Mouse (Mus musculus) hindbrain, embryonic 14.5 days (tissue): ENCODE measurements around the gene Palm2. TPM values are rescaled to one million over a fixed set of nuclear protein-coding genes. Genes with fewer than 3 reads are reported as not detected.

Experiments
- ATAC-seq: fragments of 200-750 bp; cut with Nextera tagmentation; 2 replicates; pipeline ENCODE4 v1.8.0; 2017; ENCODE audit warnings: moderate number of reproducible peaks, mild to moderate bottlenecking, moderate TSS enrichment, moderate library complexity; ENCODE audit not compliant: low FRiP score
- DNase-seq: peaks from one replicate; pipeline ENCODE4 v3.0.0-alpha.2; 2015; ENCODE audit warnings: low spot score
- H3K27ac ChIP-seq: fragments of 300-500 bp; sonication (generic); 2 replicates; pipeline ENCODE4 v1.5.1; 2014; ENCODE audit warnings: mild to moderate bottlenecking, moderate library complexity
- H3K27me3 ChIP-seq: fragments of 300-500 bp; sonication (generic); 2 replicates; pipeline ENCODE4 v1.6.1; 2014; ENCODE audit warnings: mild to moderate bottlenecking, low read length, mixed read lengths; ENCODE audit not compliant: control insufficient read depth, insufficient read depth
- H3K36me3 ChIP-seq: fragments of 300-500 bp; sonication (generic); replicated peaks from 2 replicates; pipeline ENCODE4 v1.6.1; 2014; ENCODE audit not compliant: control insufficient read depth, insufficient read depth
- H3K4me1 ChIP-seq: fragments of 300-500 bp; sonication (generic); replicated peaks from 2 replicates; pipeline ENCODE4 v1.6.1; 2014; ENCODE audit warnings: antibody characterized with exemption, low read length, mixed read lengths; ENCODE audit not compliant: control insufficient read depth, insufficient read depth
- H3K4me2 ChIP-seq: fragments of 300-500 bp; sonication (generic); replicated peaks from 2 replicates; pipeline ENCODE4 v1.6.1; 2014; ENCODE audit warnings: mild to moderate bottlenecking, moderate library complexity
- H3K4me3 ChIP-seq: fragments of 300-500 bp; sonication (generic); replicated peaks from 2 replicates; pipeline ENCODE4 v1.5.1; 2014; ENCODE audit warnings: mild to moderate bottlenecking, low read length
- H3K9ac ChIP-seq: fragments of 300-500 bp; sonication (generic); 2 replicates; pipeline ENCODE4 v1.6.1; 2014
- H3K9me3 ChIP-seq: fragments of 300-500 bp; sonication (generic); 2 replicates; pipeline ENCODE4 v1.6.1; 2016; ENCODE audit warnings: low read length; ENCODE audit not compliant: control insufficient read depth
- WGBS: fragments of 180-500 bp; shearing (Covaris S2); extraction: QIAGEN DNeasy Blood & Tissue Kit; methylation state at CpG from one replicate; pipeline ENCODE4 v1.1.7; 2014; 5-methylcytosine and 5-hydroxymethylcytosine counted together
- polyA plus RNA-seq: library from polyadenylated mRNA; unstranded; fragments of >200 nt; fragmentation: Nextera tagmentation; extraction: Ambion mirVana; gene quantifications from 2 replicates; pipeline ENCODE4 v1.2.1, GENCODE M21; 2014

Palm2 gene
- polyA plus RNA-seq, 1 experiment from 2014 or later: 14.3 TPM

DNA sequence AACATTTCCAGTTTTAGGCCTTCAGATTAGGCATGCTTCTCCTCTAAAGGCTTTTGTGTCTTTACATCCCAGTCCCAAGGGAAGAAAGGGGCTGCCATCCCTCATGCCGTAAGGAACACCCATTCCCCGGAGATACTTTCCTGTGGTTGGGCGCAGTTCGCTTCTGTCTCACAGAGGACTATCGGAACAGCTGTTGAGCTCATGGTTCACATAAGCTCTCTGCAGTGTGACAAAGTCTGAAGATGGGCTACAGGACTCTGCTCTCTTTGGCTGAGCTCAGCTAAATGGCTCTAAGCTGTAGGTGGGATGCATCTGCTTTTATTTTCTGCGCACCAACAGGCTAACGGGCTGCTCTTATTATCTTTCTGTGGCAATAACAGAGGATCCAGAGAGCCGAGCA lies 217.5 kb downstream of the Palm2 start:
- Histone ChIP-seq H3K9me3 (0 out of 2 replicates have a peak, but pooled peaks cover 5% of the 10 kb centered on the region), H3K4me3 (no peak overlapping the region), H3K4me2 (no peak overlapping the region), H3K4me1 (no peaks in the 10 kb centered on the region), H3K27ac (no peak overlapping the region), H3K36me3 (no peaks in the 10 kb centered on the region), H3K27me3 (no peaks in the 10 kb centered on the region), H3K9ac (no peak overlapping the region)
- 85% methylated on average over 8 of the region's 8 CpGs for WGBS
- DNase-seq (no peak), ATAC-seq (no peak)

DNA sequence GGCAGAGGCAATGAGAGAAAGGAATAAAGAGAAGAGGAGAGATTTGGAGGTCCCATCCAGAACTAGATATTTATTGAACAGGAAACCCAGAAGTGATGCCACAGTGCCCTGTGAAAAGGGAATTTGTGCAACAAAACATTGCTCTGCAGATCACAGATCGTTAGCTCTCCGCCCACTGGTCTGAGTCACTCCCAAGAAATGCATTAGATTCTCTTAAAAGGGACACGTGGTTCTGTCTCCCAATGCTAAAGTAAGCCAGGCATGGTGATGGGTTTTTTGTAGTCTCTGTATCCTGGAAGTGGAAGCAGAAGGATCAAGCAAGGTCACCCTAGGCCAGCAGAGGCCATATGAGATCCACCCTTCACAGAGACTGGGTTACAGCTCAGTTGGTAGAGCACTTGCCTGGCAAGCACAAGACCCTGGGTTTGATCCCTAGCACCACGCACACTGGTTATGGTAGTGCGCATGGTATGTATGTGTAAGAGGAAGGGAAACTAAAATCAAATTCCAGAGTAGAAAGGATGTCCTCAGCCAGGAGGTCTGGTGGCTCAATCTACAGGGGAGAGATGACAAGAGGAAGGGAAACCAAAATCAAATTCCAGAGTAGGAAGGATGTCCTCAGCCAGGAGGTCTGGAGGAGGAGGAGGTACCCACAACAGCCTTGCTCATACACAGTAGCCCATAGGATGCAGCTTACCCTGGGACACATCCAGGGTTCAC lies 218.3 kb downstream of the Palm2 start:
- no peak overlapping the region for H3K4me3 ChIP-seq
- 84% methylated on average over 5 of the region's 5 CpGs for WGBS
- no peaks in the 10 kb centered on the region for H3K4me1 ChIP-seq
- H3K9ac ChIP-seq: no peak overlapping the region
- ATAC-seq (no peak), DNase-seq (no peak)
- no peaks in the 10 kb centered on the region for H3K36me3 ChIP-seq
- H3K27ac ChIP-seq: no peak overlapping the region
- H3K4me2 ChIP-seq: no peak overlapping the region
- H3K27me3 ChIP-seq: no peaks in the 10 kb centered on the region
- H3K9me3 ChIP-seq: 0 out of 2 replicates have a peak, but pooled peaks cover 5% of the 10 kb centered on the region

DNA sequence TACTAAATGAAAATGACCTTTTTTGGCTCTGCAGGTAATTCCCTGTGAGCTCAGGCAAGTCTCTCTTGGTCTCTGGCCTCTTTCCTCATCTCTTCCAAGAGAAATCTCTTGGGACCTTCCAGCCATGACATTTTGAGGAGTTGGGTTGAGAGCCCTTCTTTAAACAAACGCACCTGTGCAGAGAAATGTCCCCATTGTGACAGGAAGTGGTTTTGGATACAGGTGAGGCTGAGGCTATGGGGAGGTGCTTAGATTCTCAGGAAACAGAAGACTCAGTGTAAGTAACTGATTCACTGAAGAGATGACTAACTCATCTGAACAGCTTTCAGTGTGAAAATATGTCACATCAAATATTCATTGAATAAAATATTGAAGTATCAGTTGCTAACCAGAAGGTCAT lies 221.9 kb downstream of the Palm2 start:
- no peaks in the 10 kb centered on the region for H3K27me3 ChIP-seq
- no peak overlapping the region for H3K4me3 ChIP-seq
- no peaks in the 10 kb centered on the region for H3K36me3 ChIP-seq
- 79% methylated on average over 1 of the region's 1 CpGs for WGBS
- no peak for DNase-seq
- H3K4me2 ChIP-seq: no peak overlapping the region
- no peak overlapping the region for H3K9ac ChIP-seq
- 0 out of 2 replicates have a peak, but pooled peaks cover 5% of the 10 kb centered on the region for H3K9me3 ChIP-seq
- no peak for ATAC-seq
- peaks cover 12% of the 10 kb centered on the region for H3K4me1 ChIP-seq
- no peak overlapping the region for H3K27ac ChIP-seq

DNA sequence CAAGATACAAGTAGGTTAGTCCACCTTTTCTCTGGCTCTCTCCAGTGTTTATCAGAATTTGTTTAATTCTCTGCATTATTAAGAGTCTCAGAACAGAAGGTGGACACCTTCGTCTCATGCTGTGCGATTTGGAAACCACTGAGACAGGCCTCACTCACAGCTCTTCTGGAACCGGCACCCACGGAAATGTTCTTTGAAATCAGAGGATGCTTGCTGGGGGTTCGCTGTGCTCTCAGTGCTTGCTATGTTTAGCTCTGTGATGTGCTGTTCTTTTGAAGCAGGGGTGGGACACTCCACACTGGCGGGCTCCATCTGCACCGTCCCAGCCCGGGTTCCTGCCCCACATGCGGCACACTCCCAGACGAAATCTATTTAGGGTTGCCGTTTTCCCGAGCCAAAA lies 222.3 kb downstream of the Palm2 start:
- H3K27ac ChIP-seq: no peak overlapping the region
- no peaks in the 10 kb centered on the region for H3K27me3 ChIP-seq
- no peak overlapping the region for H3K4me3 ChIP-seq
- DNase-seq: no peak
- H3K4me2 ChIP-seq: no peak overlapping the region
- ATAC-seq: no peak
- H3K9ac ChIP-seq: no peak overlapping the region
- 0 out of 2 replicates have a peak, but pooled peaks cover 5% of the 10 kb centered on the region for H3K9me3 ChIP-seq
- no peaks in the 10 kb centered on the region for H3K36me3 ChIP-seq
- WGBS: 96% methylated on average over 12 of the region's 12 CpGs
- H3K4me1 ChIP-seq: peaks cover 12% of the 10 kb centered on the region

DNA sequence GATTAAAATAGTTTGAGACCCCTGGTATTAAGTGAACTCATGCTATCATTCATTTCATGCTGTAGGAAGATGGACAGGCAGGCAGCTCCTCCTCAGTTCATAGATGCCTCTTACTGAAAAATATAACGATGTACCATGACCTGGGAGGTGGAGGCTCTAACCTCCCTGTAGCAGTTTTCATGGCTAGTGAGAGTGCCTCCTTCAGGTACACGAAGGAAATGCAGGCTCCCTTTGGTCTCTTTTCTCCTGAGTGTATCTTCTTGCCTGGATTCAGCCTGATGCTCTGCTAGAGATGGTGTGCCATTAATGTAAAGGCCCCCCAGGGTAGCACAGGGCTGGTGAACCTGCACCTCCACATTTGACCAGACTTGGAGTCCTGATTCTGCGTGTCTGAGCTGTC lies 222.8 kb downstream of the Palm2 start:
- Histone ChIP-seq H3K4me2 (no peak overlapping the region), H3K27ac (no peak overlapping the region), H3K36me3 (no peaks in the 10 kb centered on the region), H3K9me3 (0 out of 2 replicates have a peak, but pooled peaks cover 5% of the 10 kb centered on the region), H3K27me3 (no peaks in the 10 kb centered on the region), H3K4me1 (peaks cover 12% of the 10 kb centered on the region), H3K4me3 (no peak overlapping the region), H3K9ac (no peak overlapping the region)
- 94% methylated on average over 3 of the region's 3 CpGs for WGBS
- DNase-seq: no peak
- ATAC-seq: no peak

DNA sequence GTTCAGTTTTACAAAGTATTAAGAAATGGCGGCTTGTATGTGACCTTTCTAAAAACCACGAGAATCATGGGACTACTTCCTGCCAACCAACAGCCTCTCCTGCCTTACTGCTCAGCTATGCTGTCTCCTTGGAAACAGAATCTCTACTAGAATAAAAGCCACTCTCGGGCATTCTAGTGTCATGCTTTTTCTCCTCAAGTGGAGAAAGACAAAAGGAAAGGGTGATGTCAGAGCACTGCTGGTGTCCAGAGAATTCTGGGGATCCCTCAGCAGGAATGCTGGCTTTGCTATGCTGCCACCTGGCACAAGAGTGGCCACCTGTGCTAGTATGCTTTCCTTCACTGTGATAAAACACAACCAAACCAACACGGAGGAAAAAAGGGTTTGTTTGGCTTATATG lies 226.4 kb downstream of the Palm2 start:
- Histone ChIP-seq H3K9me3 (no peaks in the 10 kb centered on the region), H3K4me3 (no peak overlapping the region), H3K4me1 (peaks cover 12% of the 10 kb centered on the region), H3K4me2 (peak overlapping the region; percentile 17; the same call in 1 of the 2 replicates), H3K27ac (peak overlapping the region; percentile 53), H3K27me3 (no peaks in the 10 kb centered on the region), H3K9ac (0 out of 2 replicates have a peak overlapping the region, but pooled peaks have one; percentile 10), H3K36me3 (no peaks in the 10 kb centered on the region)
- ATAC-seq (peak; percentile 71), DNase-seq (peak; percentile 61)
- WGBS: 4% methylated on average over 4 of the region's 4 CpGs

DNA sequence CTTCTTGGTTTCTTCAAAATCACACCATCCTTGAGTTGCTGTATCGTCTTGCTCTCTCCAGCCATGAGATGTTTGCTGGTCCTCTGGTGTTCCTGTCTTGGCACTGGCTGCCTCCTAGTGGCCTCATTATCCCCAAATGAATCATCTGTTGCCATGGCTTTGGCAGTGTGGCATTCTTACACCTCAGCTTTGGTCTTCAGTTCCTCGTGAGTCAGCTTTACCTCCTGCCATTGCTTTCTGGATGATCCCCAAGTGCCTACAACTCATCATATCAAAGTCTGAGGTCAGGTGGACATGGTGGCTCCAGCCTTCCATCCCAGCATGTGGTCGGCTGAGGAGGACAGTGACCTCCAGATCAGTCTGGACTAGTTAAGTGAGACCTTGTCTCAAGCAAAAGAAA lies 232.1 kb downstream of the Palm2 start:
- Histone ChIP-seq H3K4me1 (no peaks in the 10 kb centered on the region), H3K27ac (no peak overlapping the region), H3K9me3 (no peaks in the 10 kb centered on the region), H3K27me3 (no peaks in the 10 kb centered on the region), H3K4me2 (no peak overlapping the region), H3K36me3 (no peaks in the 10 kb centered on the region), H3K9ac (no peak overlapping the region), H3K4me3 (no peak overlapping the region)
- no peak for ATAC-seq
- 71% methylated on average over 3 of the region's 3 CpGs for WGBS
- no peak for DNase-seq

DNA sequence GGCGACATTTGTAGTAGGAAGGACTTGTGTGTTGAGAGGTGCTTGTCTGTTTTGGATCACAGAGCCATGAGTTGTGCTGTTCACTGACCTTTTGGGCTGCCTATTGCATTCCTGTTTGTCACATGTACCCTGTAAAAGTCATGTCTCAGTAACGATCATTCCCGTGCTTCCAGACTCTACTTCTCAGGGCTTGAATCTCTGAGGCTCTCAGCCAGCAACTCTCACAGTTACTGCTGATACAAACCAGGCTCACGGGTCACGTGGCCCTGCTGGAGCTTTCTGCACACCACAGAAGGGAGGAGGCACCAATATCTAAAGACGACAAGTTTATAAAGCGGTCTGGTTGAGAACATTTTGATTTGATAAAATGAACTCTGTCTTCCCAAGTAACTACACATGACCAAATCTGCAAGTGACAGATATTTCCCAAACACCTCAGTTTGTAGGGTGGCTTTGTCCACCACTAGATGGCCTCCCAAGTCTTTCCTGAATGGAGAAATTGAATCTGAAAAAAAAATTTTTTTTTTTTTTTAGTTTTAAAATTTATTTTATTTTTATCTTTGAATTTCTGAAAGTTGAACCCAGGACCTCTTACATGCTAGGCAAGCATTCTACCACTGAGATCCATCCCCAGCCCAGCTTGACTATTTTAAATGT lies 236.9 kb downstream of the Palm2 start:
- H3K4me1 ChIP-seq: no peaks in the 10 kb centered on the region; the same call in 1 of the 2 replicates
- no peaks in the 10 kb centered on the region for H3K9me3 ChIP-seq
- DNase-seq (peak; percentile 40), ATAC-seq (no peak)
- H3K27me3 ChIP-seq: no peaks in the 10 kb centered on the region
- no peak overlapping the region for H3K27ac ChIP-seq
- H3K4me3 ChIP-seq: no peak overlapping the region
- no peaks in the 10 kb centered on the region for H3K36me3 ChIP-seq
- H3K4me2 ChIP-seq: no peak overlapping the region
- WGBS: 75% methylated on average over 7 of the region's 7 CpGs
- H3K9ac ChIP-seq: no peak overlapping the region

DNA sequence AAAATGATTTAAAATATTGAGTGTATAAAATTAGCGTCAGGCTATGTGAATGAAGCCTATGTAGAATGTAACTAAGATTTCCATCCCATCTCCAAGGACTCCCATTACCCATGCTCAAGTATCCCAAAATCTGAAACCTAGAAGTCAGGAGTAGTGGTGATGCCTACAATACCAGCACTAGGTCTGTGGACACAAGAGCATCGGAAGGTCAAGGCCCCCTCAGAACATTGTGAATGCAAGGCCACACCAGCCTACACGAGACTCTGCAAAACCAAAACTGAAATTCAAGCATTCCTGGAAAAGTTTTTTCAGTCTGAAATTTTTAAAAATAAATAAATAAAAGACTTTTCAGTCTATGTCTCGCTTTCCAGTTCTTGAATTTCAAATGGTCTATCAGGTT lies 238.5 kb downstream of the Palm2 start:
- Histone ChIP-seq H3K9me3 (no peaks in the 10 kb centered on the region), H3K9ac (no peak overlapping the region), H3K36me3 (no peaks in the 10 kb centered on the region), H3K27me3 (no peaks in the 10 kb centered on the region), H3K4me2 (no peak overlapping the region), H3K27ac (no peak overlapping the region), H3K4me3 (no peak overlapping the region), H3K4me1 (no peaks in the 10 kb centered on the region; the same call in 1 of the 2 replicates)
- ATAC-seq (no peak), DNase-seq (no peak)
- 82% methylated on average over 4 of the region's 4 CpGs for WGBS
